Comparison of ENCODE assay signal across 8 mouse cellular contexts in genomic region chr12:109445499-109446235, GRCm38 (mm10). TPM values are rescaled to one million over a fixed set of nuclear protein-coding genes. Genes with fewer than 3 reads are reported as not detected.
DNase-seq lines count a peak whose midpoint lies in the region; ATAC-seq and TF ChIP-seq lines count a peak whose summit lies in the region.

No protein-coding gene starts in this region.

- peaks cover 64% of the 10 kb centered on the region for H3K27me3 ChIP-seq in heart, embryonic 10.5 days (ENCODE audit: insufficient read depth, poor library complexity, severe bottlenecking)
- peaks cover 8% of the 10 kb centered on the region for H3K27me3 ChIP-seq in myocyte (ENCODE audit: control insufficient read depth, insufficient read depth, insufficient read length)

- no peak for ATAC-seq in erythroid progenitor cell, adult 5-6 weeks (replicated peaks; ENCODE audit: low FRiP score, poor library complexity, severe bottlenecking)

- no peak for TF ChIP-seq POLR2A in myocyte (IDR thresholded peaks at IDR 0.05; ENCODE audit: insufficient read length, low read depth)

- no peak overlapping the region for H3ac ChIP-seq in myocyte (ENCODE audit: control insufficient read depth, insufficient read length)

- no peaks in the 10 kb centered on the region for H3K36me3 ChIP-seq in heart, embryonic 10.5 days
- H3K36me3 ChIP-seq in myocyte (ENCODE audit: control insufficient read depth, insufficient read depth), result no peaks in the 10 kb centered on the region

- peak overlapping the region; percentile 10 for H3K4me2 ChIP-seq in myocyte (ENCODE audit: low read depth)

- 0 out of 2 replicates have a peak overlapping the region, but pooled peaks have one; percentile 22 for H3K27ac ChIP-seq in heart, embryonic 10.5 days

- 11% methylated on average over 19 of the region's 19 CpGs for WGBS in heart, embryonic 10.5 days

- H3K4me3 ChIP-seq in heart, embryonic 10.5 days, result peak overlapping the region; percentile 31
- H3K4me3 ChIP-seq in myocyte, result no peak overlapping the region

- no peaks in the 10 kb centered on the region for H3K79me2 ChIP-seq in myocyte (ENCODE audit: control insufficient read depth, insufficient read depth)

- no peak for DNase-seq in heart, embryonic 10.5 days (ENCODE audit: low spot score)
- no peak for DNase-seq in heart, adult 11 months
- DNase-seq in thymus, postnatal 4 days, result peak; percentile 50
- no peak for DNase-seq in thymus, postnatal 14 days
- DNase-seq in kidney, postnatal 4 days, result peak; percentile 53 to 66
- DNase-seq in cerebellum, postnatal 36 days, result no peak

- H3K9me3 ChIP-seq in heart, embryonic 10.5 days, result no peaks in the 10 kb centered on the region

- H3K4me1 ChIP-seq in heart, embryonic 10.5 days, result peaks cover 64% of the 10 kb centered on the region

TF ChIP-seq in myocyte, 11 proteins besides CTCF, POLR2A, EP300 and RAD21:
- no peak for TF ChIP-seq MAX (IDR thresholded peaks at IDR 0.05; ENCODE audit: low read depth)
- no peak for TF ChIP-seq POLR2AphosphoS2 (IDR thresholded peaks at IDR 0.05; ENCODE audit: insufficient read length, low read depth)
- TF ChIP-seq CEBPB (IDR thresholded peaks at IDR 0.05; ENCODE audit: insufficient read depth, poor library complexity, severe bottlenecking), result no peak
- TF ChIP-seq TCF3 (IDR thresholded peaks at IDR 0.05; ENCODE audit: insufficient read length, low read depth), result no peak
- TF ChIP-seq E2F4 (IDR thresholded peaks at IDR 0.05; ENCODE audit: insufficient read depth), result no peak
- no peak for TF ChIP-seq MYOG (IDR thresholded peaks at IDR 0.05; ENCODE audit: control insufficient read depth in 1 of 3, insufficient read depth in 1 of 3, insufficient read length in 2 of 3, low read depth in 2 of 3)
- no peak for TF ChIP-seq REST (IDR thresholded peaks at IDR 0.05; ENCODE audit: insufficient read depth, insufficient read length)
- TF ChIP-seq USF1 (IDR thresholded peaks at IDR 0.05; ENCODE audit: low read depth), result no peak
- TF ChIP-seq TCF12 (IDR thresholded peaks at IDR 0.05; ENCODE audit: insufficient read depth, poor library complexity, severe bottlenecking), result no peak
- TF ChIP-seq MYOD1 (IDR thresholded peaks at IDR 0.05; ENCODE audit: control insufficient read depth in 1 of 3, insufficient read length in 2 of 3, low read depth in 2 of 3), result no peak
TF ChIP-seq in myocyte: peak in this region for 0.

RNA-seq across cellular contexts. Expression of gene Dlk1, which starts 7.0 kb away (rescaled TPM):
- 56.8 and 345 TPM in 2 replicates for polyA plus RNA-seq in heart, embryonic 10.5 days (2016; fragmentation: Nextera tagmentation; extraction: Ambion mirVana)
- polyA plus RNA-seq in myocyte (2012; fragmentation: generic; extraction: Trizol), result not detected
- total RNA-seq in erythroid progenitor cell, adult 5-6 weeks (2015; ENCODE audit: low replicate concordance), result not detected in 2 replicates
- not detected in 2 replicates for total RNA-seq in erythroid progenitor cell, adult 5-6 weeks (2017; ENCODE audit: low replicate concordance)

Comparison
In these comparisons a context has a peak if more than half of its experiments do, and no peak if none do; other contexts are left out.
1. DNase-seq: peak in thymus, postnatal 4 days (single experiment) and kidney, postnatal 4 days (2 of 2); none in heart, embryonic 10.5 days (single experiment), heart, adult 11 months (single experiment), thymus, postnatal 14 days (single experiment) and cerebellum, postnatal 36 days (0 of 2).
2. RNA of gene Dlk1, which starts 7.0 kb away (polyA plus RNA-seq): 56.8 to 345 TPM in heart, embryonic 10.5 days; not detected in myocyte (single experiment); every median in the first group is over 10 times any median in the second.